Mouse (Mus musculus): ENCODE results near the gene Mrpl20.

DNA sequence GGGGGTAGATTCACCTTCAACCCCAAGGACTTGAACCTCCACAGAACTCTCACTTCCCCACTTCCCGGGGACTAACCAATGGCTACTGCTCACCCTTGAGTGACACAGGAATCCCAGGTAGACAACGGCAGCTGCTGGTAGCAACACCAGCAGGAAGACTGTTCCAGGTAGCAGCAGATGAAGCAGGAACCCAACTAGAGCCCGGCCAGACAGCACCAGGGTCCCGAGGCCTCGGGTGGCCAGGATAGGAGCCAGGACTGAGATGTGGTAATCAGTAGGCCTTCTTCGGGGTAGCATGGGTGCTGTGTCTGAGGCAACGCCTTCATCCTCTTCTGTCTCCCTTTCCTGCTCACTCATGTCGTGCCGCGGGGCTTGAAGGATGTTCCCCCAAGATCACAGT lies 17.4 kb upstream of the Mrpl20 start:
- no peak for TF ChIP-seq TAL1 (conservative IDR thresholded peaks at IDR 0.05; ENCODE audit: low read depth, low read length)
- no peak for TF ChIP-seq GATA1 (IDR thresholded peaks at IDR 0.05; ENCODE audit: borderline replicate concordance, low read length)
- TF ChIP-seq CTCF (IDR thresholded peaks at IDR 0.05; ENCODE audit: low read depth, low read length), result no peak
- TF ChIP-seq POLR2AphosphoS5 (IDR thresholded peaks at IDR 0.05; ENCODE audit: insufficient replicate concordance, low read depth, low read length), result no peak
- no peak for TF ChIP-seq GATA2 (IDR thresholded peaks at IDR 0.05; ENCODE audit: borderline replicate concordance, low read depth, low read length)
